Mouse (Mus musculus) urinary bladder, adult 2 months (tissue): Measurements from ENCODE around the gene Hoxd9. TPM values are rescaled to one million over a fixed set of nuclear protein-coding genes. Genes with fewer than 3 reads are reported as not detected.

Experiments
- DNase-seq: peaks from one replicate; pipeline ENCODE4 v3.0.0; 2022; ENCODE audit warnings: low spot score
- polyA plus RNA-seq: library from polyadenylated mRNA; depleted of rRNA; stranded (reverse); fragments of >200 nt; gene quantifications from 2 replicates; pipeline ENCODE4 v1.2.3, GENCODE M21; 2012

Gene Hoxd9
- polyA plus RNA-seq, 1 experiment = 9.1 TPM

GRCm38 (mm10) chr2:74668370-74669229 is 28.9 kb upstream of the Hoxd9 start:
- DNase-seq = no peak

GRCm38 (mm10) chr2:74669230-74669578 is 28.3 kb upstream of the Hoxd9 start:
- no peak for DNase-seq

- no peak for DNase-seq
Measured at GRCm38 (mm10) chr2:74669650-74670235, 27.8 kb upstream of the Hoxd9 start.

- DNase-seq = no peak
Measured at GRCm38 (mm10) chr2:74670632-74671188, 26.8 kb upstream of the Hoxd9 start.

GRCm38 (mm10) chr2:74671847-74672246 is 25.7 kb upstream of the Hoxd9 start:
- DNase-seq = no peak

- DNase-seq = peak; percentile 51
Measured at GRCm38 (mm10) chr2:74672481-74673362, 24.8 kb upstream of the Hoxd9 start.

GRCm38 (mm10) chr2:74673835-74674425 is 23.6 kb upstream of the Hoxd9 start:
- DNase-seq = no peak

GRCm38 (mm10) chr2:74674881-74675665 is 22.5 kb upstream of the Hoxd9 start, which contains the start of gene Hoxd12:
Gene Hoxd12 (plus strand): TSS chr2:74675013.
- no peak for DNase-seq

- no peak for DNase-seq
Measured at GRCm38 (mm10) chr2:74675666-74676282, 21.8 kb upstream of the Hoxd9 start.

GRCm38 (mm10) chr2:74676376-74677052 is 21.0 kb upstream of the Hoxd9 start:
- no peak for DNase-seq

- DNase-seq = no peak
Measured at GRCm38 (mm10) chr2:74677106-74677505, 20.4 kb upstream of the Hoxd9 start.

GRCm38 (mm10) chr2:74678891-74679595 is 18.5 kb upstream of the Hoxd9 start, which contains the start of gene Hoxd11:
Gene Hoxd11 (plus strand): TSS chr2:74679557.
- no peak for DNase-seq

- peak; percentile 34 for DNase-seq
Measured at GRCm38 (mm10) chr2:74679596-74679971, 17.9 kb upstream of the Hoxd9 start.

GRCm38 (mm10) chr2:74679980-74680379 is 17.5 kb upstream of the Hoxd9 start:
- no peak for DNase-seq

- DNase-seq = no peak
Measured at GRCm38 (mm10) chr2:74680561-74681398, 16.7 kb upstream of the Hoxd9 start.

- DNase-seq = peak; percentile 57
Measured at GRCm38 (mm10) chr2:74681594-74682531, 15.7 kb upstream of the Hoxd9 start.

- DNase-seq = peak; percentile 32
Measured at GRCm38 (mm10) chr2:74682796-74683195, 14.7 kb upstream of the Hoxd9 start.
